Mouse (Mus musculus): ENCODE measurements at regions not wholly inside any gene's neighbourhood (a gene's known extent, or its start where the extent isn't known, plus 50 kb on each side); places are given as distances from the start of the nearest gene placed in this dataset.
"Not testable (repeated sequence)": the region's sequence is repeated elsewhere in the genome, so short reads cannot be mapped to it uniquely, and the experiment has no call there.

GRCm38 (mm10) chr2:171593884-171594283 is 449.4 kb downstream of the Cbln4 start:
- 36% methylated on average over 3 of the region's 3 CpGs for WGBS
- H3K27ac ChIP-seq (ENCODE audit: low read depth, low read length) = 0 out of 2 replicates have a peak overlapping the region, but pooled peaks have one; percentile 16
- no peak for DNase-seq (ENCODE audit: low spot score, missing footprints)

DNA sequence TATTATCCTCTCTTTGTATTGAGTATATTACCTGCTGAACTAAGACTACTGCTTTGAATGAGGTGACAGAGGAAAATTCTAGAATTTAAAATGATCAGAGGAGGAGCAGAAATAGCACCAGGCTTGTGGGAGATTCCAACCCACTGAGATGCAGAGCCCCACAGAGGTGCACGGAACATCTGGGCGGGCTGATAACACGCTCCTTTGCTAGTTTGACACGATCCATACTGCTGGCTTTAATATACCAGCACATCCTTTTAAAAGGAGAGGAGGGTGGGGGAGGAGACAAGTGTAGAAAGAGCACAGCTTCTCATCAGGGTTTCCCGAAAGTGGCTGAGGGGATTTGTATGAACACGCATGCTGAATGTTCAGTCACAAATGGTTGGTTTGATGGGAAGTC is 451.0 kb downstream of the Cbln4 start:
- no peaks in the 10 kb centered on the region; the same call in 1 of the 2 replicates for H3K27me3 ChIP-seq (ENCODE audit: control insufficient read depth, insufficient read depth, low read length)
- no peak for ATAC-seq (ENCODE audit: low FRiP score)

More at GRCm38 (mm10) chr2:171593884-171594283, 449.4 kb downstream of the Cbln4 start:
- no peak overlapping the region for H3K9ac ChIP-seq (ENCODE audit: low read length)
- no peaks in the 10 kb centered on the region for H3K9me3 ChIP-seq (ENCODE audit: control insufficient read depth, low read length)
- no peak overlapping the region for H3K4me3 ChIP-seq (ENCODE audit: low read depth, low read length)
- peaks cover 7% of the 10 kb centered on the region; the same call in 1 of the 2 replicates for H3K4me1 ChIP-seq (ENCODE audit: control insufficient read depth, insufficient read depth, low read length)
- no peak for ATAC-seq (ENCODE audit: low FRiP score)
- H3K36me3 ChIP-seq (ENCODE audit: control insufficient read depth, insufficient read depth, low read length) = no peaks in the 10 kb centered on the region
- no peak overlapping the region for H3K4me2 ChIP-seq
- no peaks in the 10 kb centered on the region; the same call in 1 of the 2 replicates for H3K27me3 ChIP-seq (ENCODE audit: control insufficient read depth, insufficient read depth, low read length)

GRCm38 (mm10) chr2:171588158-171588557 is 455.1 kb downstream of the Cbln4 start:
- H3K9ac ChIP-seq (ENCODE audit: low read length) = no peak overlapping the region
- no peak overlapping the region for H3K4me3 ChIP-seq (ENCODE audit: low read depth, low read length)
- H3K36me3 ChIP-seq (ENCODE audit: control insufficient read depth, insufficient read depth, low read length) = no peaks in the 10 kb centered on the region
- WGBS = 26% methylated on average over 4 of the region's 4 CpGs
- peak overlapping the region; percentile 32 for H3K4me2 ChIP-seq
- peak; percentile 87 for DNase-seq (ENCODE audit: low spot score, missing footprints)
- peak; percentile 84 for ATAC-seq (ENCODE audit: low FRiP score)
- H3K9me3 ChIP-seq (ENCODE audit: control insufficient read depth, low read length) = no peaks in the 10 kb centered on the region
- peaks cover 16% of the 10 kb centered on the region for H3K4me1 ChIP-seq (ENCODE audit: control insufficient read depth, insufficient read depth, low read length)
- H3K27me3 ChIP-seq (ENCODE audit: control insufficient read depth, insufficient read depth, low read length) = no peaks in the 10 kb centered on the region; the same call in 1 of the 2 replicates
- peak overlapping the region; percentile 82 for H3K27ac ChIP-seq (ENCODE audit: low read depth, low read length)

More for the DNA sequence above, 451.0 kb downstream of the Cbln4 start:
- Histone ChIP-seq H3K36me3 (ENCODE audit: control insufficient read depth, insufficient read depth, low read length) (no peaks in the 10 kb centered on the region), H3K4me1 (ENCODE audit: control insufficient read depth, insufficient read depth, low read length) (peaks cover 20% of the 10 kb centered on the region), H3K9me3 (ENCODE audit: control insufficient read depth, low read length) (no peaks in the 10 kb centered on the region), H3K9ac (ENCODE audit: low read length) (no peak overlapping the region), H3K4me2 (no peak overlapping the region), H3K27ac (ENCODE audit: low read depth, low read length) (no peak overlapping the region), H3K4me3 (ENCODE audit: low read depth, low read length) (no peak overlapping the region)
- WGBS = 82% methylated on average over 6 of the region's 6 CpGs
- no peak for DNase-seq (ENCODE audit: low spot score, missing footprints)

DNA sequence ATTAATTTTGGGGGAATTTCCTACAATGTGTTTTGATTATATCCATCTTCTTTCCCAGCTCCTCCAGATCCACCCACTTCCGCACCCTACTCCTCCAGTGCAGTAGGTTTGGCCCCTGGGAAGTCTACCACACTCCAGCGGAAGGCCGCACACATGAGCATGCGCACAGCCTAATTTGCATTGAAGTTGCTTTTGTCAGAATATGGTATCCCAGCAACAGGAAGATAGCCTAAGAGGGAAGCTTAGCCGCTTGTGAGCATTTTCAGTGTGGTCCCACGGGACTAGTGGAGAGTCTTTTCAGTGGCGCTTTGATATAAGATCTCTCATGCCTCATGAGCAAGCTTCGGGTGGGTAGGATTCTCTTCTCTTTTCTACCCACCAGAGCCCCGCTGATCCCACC is 455.6 kb downstream of the Cbln4 start:
- no peaks in the 10 kb centered on the region for H3K36me3 ChIP-seq (ENCODE audit: control insufficient read depth, insufficient read depth, low read length)
- peak overlapping the region; percentile 82 for H3K27ac ChIP-seq (ENCODE audit: low read depth, low read length)
- WGBS = 28% methylated on average over 9 of the region's 9 CpGs
- H3K4me1 ChIP-seq (ENCODE audit: control insufficient read depth, insufficient read depth, low read length) = peaks cover 16% of the 10 kb centered on the region
- peak overlapping the region; percentile 32 for H3K4me2 ChIP-seq
- DNase-seq (ENCODE audit: low spot score, missing footprints) (peak; percentile 93), ATAC-seq (ENCODE audit: low FRiP score) (peak; percentile 94)
- no peaks in the 10 kb centered on the region; the same call in 1 of the 2 replicates for H3K27me3 ChIP-seq (ENCODE audit: control insufficient read depth, insufficient read depth, low read length)
- no peak overlapping the region for H3K9ac ChIP-seq (ENCODE audit: low read length)
- no peaks in the 10 kb centered on the region for H3K9me3 ChIP-seq (ENCODE audit: control insufficient read depth, low read length)
- no peak overlapping the region for H3K4me3 ChIP-seq (ENCODE audit: low read depth, low read length)

- Histone ChIP-seq H3K36me3 (ENCODE audit: control insufficient read depth, insufficient read depth, low read length) (no peaks in the 10 kb centered on the region), H3K27ac (ENCODE audit: low read depth, low read length) (no peak overlapping the region), H3K9me3 (ENCODE audit: control insufficient read depth, low read length) (no peaks in the 10 kb centered on the region), H3K9ac (ENCODE audit: low read length) (no peak overlapping the region), H3K27me3 (ENCODE audit: control insufficient read depth, insufficient read depth, low read length) (no peaks in the 10 kb centered on the region; the same call in 1 of the 2 replicates), H3K4me3 (ENCODE audit: low read depth, low read length) (no peak overlapping the region), H3K4me1 (ENCODE audit: control insufficient read depth, insufficient read depth, low read length) (peaks cover 16% of the 10 kb centered on the region), H3K4me2 (no peak overlapping the region)
- DNase-seq (ENCODE audit: low spot score, missing footprints) (no peak), ATAC-seq (ENCODE audit: low FRiP score) (no peak)
- 94% methylated on average over 4 of the region's 4 CpGs for WGBS
These were observed 456.4 kb downstream of the Cbln4 start for GRCm38 (mm10) chr2:171586853-171587220.

- Histone ChIP-seq H3K27ac (ENCODE audit: low read depth, low read length) (no peak overlapping the region), H3K4me2 (no peak overlapping the region), H3K36me3 (ENCODE audit: control insufficient read depth, insufficient read depth, low read length) (no peaks in the 10 kb centered on the region), H3K27me3 (ENCODE audit: control insufficient read depth, insufficient read depth, low read length) (no peaks in the 10 kb centered on the region; the same call in 1 of the 2 replicates), H3K4me1 (ENCODE audit: control insufficient read depth, insufficient read depth, low read length) (peaks cover 16% of the 10 kb centered on the region), H3K9ac (ENCODE audit: low read length) (no peak overlapping the region), H3K4me3 (ENCODE audit: low read depth, low read length) (no peak overlapping the region), H3K9me3 (ENCODE audit: control insufficient read depth, low read length) (no peaks in the 10 kb centered on the region)
- DNase-seq (ENCODE audit: low spot score, missing footprints) (no peak), ATAC-seq (ENCODE audit: low FRiP score) (no peak)
- 89% methylated on average over 6 of the region's 6 CpGs for whole genome bisulfite sequencing
These were observed 456.9 kb downstream of the Cbln4 start for GRCm38 (mm10) chr2:171586217-171586852.

DNA sequence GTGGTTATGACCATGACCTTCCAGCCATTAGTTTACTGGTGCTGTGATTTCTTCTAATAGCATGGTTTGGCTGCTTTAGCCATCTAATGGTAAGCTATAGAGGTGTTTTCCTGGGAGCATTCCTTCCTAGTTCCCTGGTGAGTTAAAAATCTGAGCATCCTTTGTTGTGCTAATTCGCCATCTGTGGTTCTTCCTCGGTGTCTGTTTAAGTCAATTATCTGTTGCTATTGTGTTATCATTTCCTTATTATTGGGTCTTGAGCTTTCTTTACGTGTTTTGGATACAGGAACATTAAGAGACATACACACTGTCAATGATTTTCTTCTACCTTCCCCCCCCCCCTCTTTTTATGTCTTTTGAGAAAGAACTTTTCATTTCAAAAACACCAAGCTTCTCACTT is 468.9 kb downstream of the Cbln4 start:
- WGBS = 35% methylated on average over 3 of the region's 3 CpGs
- Histone ChIP-seq H3K4me3 (ENCODE audit: low read depth, low read length) (no peak overlapping the region), H3K9ac (ENCODE audit: low read length) (no peak overlapping the region), H3K27ac (ENCODE audit: low read depth, low read length) (no peak overlapping the region), H3K36me3 (ENCODE audit: control insufficient read depth, insufficient read depth, low read length) (no peaks in the 10 kb centered on the region), H3K4me1 (ENCODE audit: control insufficient read depth, insufficient read depth, low read length) (no peaks in the 10 kb centered on the region), H3K27me3 (ENCODE audit: control insufficient read depth, insufficient read depth, low read length) (no peaks in the 10 kb centered on the region), H3K4me2 (no peak overlapping the region), H3K9me3 (ENCODE audit: control insufficient read depth, low read length) (no peaks in the 10 kb centered on the region)
- DNase-seq (ENCODE audit: low spot score, missing footprints) = no peak
- no peak for ATAC-seq (ENCODE audit: low FRiP score)

DNA sequence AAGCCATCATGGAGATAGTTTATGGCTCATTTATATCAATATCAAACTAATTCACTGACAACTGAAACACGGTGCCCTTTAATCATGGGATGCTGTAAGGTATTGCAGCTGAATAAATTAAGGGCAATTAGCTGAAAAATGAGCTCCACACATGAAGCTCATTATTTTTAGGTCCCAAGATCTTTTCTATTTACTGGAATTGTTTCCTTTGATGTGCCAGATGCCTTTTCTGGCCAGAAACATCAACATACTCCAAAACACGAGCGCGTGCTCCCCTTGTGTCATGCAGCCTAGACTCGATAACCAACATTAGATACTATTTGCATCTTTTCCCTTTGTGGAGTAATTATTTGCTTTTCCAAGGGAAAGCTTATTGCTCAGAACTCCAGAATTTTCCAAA is 480.6 kb downstream of the Cbln4 start:
- ATAC-seq (ENCODE audit: low FRiP score) = no peak
- H3K9me3 ChIP-seq (ENCODE audit: control insufficient read depth, low read length) = no peaks in the 10 kb centered on the region
- 88% methylated on average over 5 of the region's 5 CpGs for WGBS
- H3K36me3 ChIP-seq (ENCODE audit: control insufficient read depth, insufficient read depth, low read length) = no peaks in the 10 kb centered on the region
- H3K4me2 ChIP-seq = no peak overlapping the region
- no peak overlapping the region for H3K4me3 ChIP-seq (ENCODE audit: low read depth, low read length)
- H3K4me1 ChIP-seq (ENCODE audit: control insufficient read depth, insufficient read depth, low read length) = no peaks in the 10 kb centered on the region
- no peak overlapping the region for H3K27ac ChIP-seq (ENCODE audit: low read depth, low read length)
- H3K9ac ChIP-seq (ENCODE audit: low read length) = no peak overlapping the region
- DNase-seq (ENCODE audit: low spot score, missing footprints) = no peak
- H3K27me3 ChIP-seq (ENCODE audit: control insufficient read depth, insufficient read depth, low read length) = no peaks in the 10 kb centered on the region

DNA sequence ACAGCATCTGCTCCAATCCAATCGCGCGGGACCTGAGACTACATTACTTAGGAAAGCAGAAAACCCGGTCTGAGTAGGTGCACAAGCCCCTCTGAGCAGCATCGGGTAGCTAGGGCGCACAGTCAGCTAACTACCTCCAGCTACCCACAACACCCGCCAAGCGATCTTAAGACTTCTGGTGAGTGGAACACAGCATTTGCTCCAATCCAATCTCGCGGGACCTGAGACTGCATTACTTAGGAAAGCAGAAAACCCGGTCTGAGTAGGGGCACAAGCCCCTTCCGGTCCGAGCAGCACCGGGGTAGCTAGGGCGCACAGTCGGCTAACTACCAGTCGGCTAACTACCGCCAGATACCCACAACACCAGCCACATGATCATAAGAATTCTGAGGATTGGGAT is 500.5 kb downstream of the Cbln4 start:
- H3K4me2 ChIP-seq; H3K9me3 ChIP-seq (ENCODE audit: control insufficient read depth, low read length); H3K27me3 ChIP-seq (ENCODE audit: control insufficient read depth, insufficient read depth, low read length); ATAC-seq (ENCODE audit: low FRiP score); H3K36me3 ChIP-seq (ENCODE audit: control insufficient read depth, insufficient read depth, low read length); H3K9ac ChIP-seq (ENCODE audit: low read length); DNase-seq (ENCODE audit: low spot score, missing footprints); H3K4me3 ChIP-seq (ENCODE audit: low read depth, low read length); H3K27ac ChIP-seq (ENCODE audit: low read depth, low read length); H3K4me1 ChIP-seq (ENCODE audit: control insufficient read depth, insufficient read depth, low read length): not testable (repeated sequence)
- WGBS = 87% methylated on average over 18 of the region's 18 CpGs
